Mouse (Mus musculus) splenic B cell, adult 2 months (primary cell): Measurements from ENCODE around the gene Hormad1.

Experiments
- DNase-seq: peaks from one replicate; pipeline ENCODE4 v3.0.0-alpha.2; 2011; ENCODE audit warnings: low read depth, low spot score
- H3K27me3 ChIP-seq: 2 replicates; pipeline ENCODE4 v1.6.1; 2012; ENCODE audit warnings: mild to moderate bottlenecking, low read length, moderate library complexity, mixed read lengths; ENCODE audit not compliant: control insufficient read depth, poor library complexity, insufficient read depth, severe bottlenecking
- H3K36me3 ChIP-seq: 2 replicates; pipeline ENCODE4 v1.6.1; 2012; ENCODE audit warnings: mild to moderate bottlenecking, low read length, moderate library complexity, mixed read lengths; ENCODE audit not compliant: control insufficient read depth, poor library complexity, insufficient read depth, severe bottlenecking

The Hormad1 gene

GRCm38 (mm10) chr3:95559437-95559836 is at the start of gene Hormad1:
Hormad1 (plus strand) TSS chr3:95559677.
- DNase-seq = no peak
- no peaks in the 10 kb centered on the region for H3K27me3 ChIP-seq
- peaks cover 8% of the 10 kb centered on the region; the same call in 1 of the 2 replicates for H3K36me3 ChIP-seq

- peak; percentile 63 for DNase-seq
- no peaks in the 10 kb centered on the region for H3K27me3 ChIP-seq
- H3K36me3 ChIP-seq = no peaks in the 10 kb centered on the region
Observed at GRCm38 (mm10) chr3:95511611-95512180, 47.8 kb upstream of the Hormad1 start.

GRCm38 (mm10) chr3:95516614-95517041 is 42.8 kb upstream of the Hormad1 start:
- DNase-seq = no peak
- Histone ChIP-seq H3K36me3 (no peaks in the 10 kb centered on the region), H3K27me3 (no peaks in the 10 kb centered on the region)

GRCm38 (mm10) chr3:95517493-95517898 is 42.0 kb upstream of the Hormad1 start:
- peak; percentile 74 for DNase-seq
- no peaks in the 10 kb centered on the region for H3K36me3 ChIP-seq
- H3K27me3 ChIP-seq = no peaks in the 10 kb centered on the region

- Histone ChIP-seq H3K27me3 (no peaks in the 10 kb centered on the region), H3K36me3 (no peaks in the 10 kb centered on the region)
- no peak for DNase-seq
Observed at GRCm38 (mm10) chr3:95518891-95519290, 40.6 kb upstream of the Hormad1 start.

- Histone ChIP-seq H3K36me3 (no peaks in the 10 kb centered on the region), H3K27me3 (no peaks in the 10 kb centered on the region)
- DNase-seq = no peak
Observed at GRCm38 (mm10) chr3:95519315-95519714, 40.2 kb upstream of the Hormad1 start.

- DNase-seq = no peak
- Histone ChIP-seq H3K27me3 (no peaks in the 10 kb centered on the region), H3K36me3 (no peaks in the 10 kb centered on the region)
Observed at GRCm38 (mm10) chr3:95520100-95520499, 39.4 kb upstream of the Hormad1 start.

- H3K27me3 ChIP-seq = no peaks in the 10 kb centered on the region
- DNase-seq = peak; percentile 75
- no peaks in the 10 kb centered on the region for H3K36me3 ChIP-seq
Observed at GRCm38 (mm10) chr3:95521168-95521567, 38.3 kb upstream of the Hormad1 start.

- DNase-seq = peak; percentile 52
- Histone ChIP-seq H3K27me3 (no peaks in the 10 kb centered on the region), H3K36me3 (no peaks in the 10 kb centered on the region)
Observed at GRCm38 (mm10) chr3:95523662-95524061, 35.8 kb upstream of the Hormad1 start.

GRCm38 (mm10) chr3:95524673-95525072 is 34.8 kb upstream of the Hormad1 start:
- DNase-seq = no peak
- no peaks in the 10 kb centered on the region for H3K27me3 ChIP-seq

GRCm38 (mm10) chr3:95526111-95526510 is 33.4 kb upstream of the Hormad1 start:
- DNase-seq = no peak
- peaks cover 4% of the 10 kb centered on the region for H3K36me3 ChIP-seq
- no peaks in the 10 kb centered on the region for H3K27me3 ChIP-seq

More at GRCm38 (mm10) chr3:95524673-95525072, 34.8 kb upstream of the Hormad1 start:
- H3K36me3 ChIP-seq = peaks cover 4% of the 10 kb centered on the region

GRCm38 (mm10) chr3:95526622-95527211 is 32.8 kb upstream of the Hormad1 start, which contains the start of gene Ctss:
Ctss (plus strand) TSS chr3:95526786.
- no peaks in the 10 kb centered on the region for H3K27me3 ChIP-seq
- DNase-seq = peak; percentile 81
- peaks cover 4% of the 10 kb centered on the region for H3K36me3 ChIP-seq

GRCm38 (mm10) chr3:95529814-95530213 is 29.7 kb upstream of the Hormad1 start:
- peak; percentile 70 for DNase-seq
- Histone ChIP-seq H3K27me3 (no peaks in the 10 kb centered on the region), H3K36me3 (peaks cover 6% of the 10 kb centered on the region)

GRCm38 (mm10) chr3:95531025-95531424 is 28.5 kb upstream of the Hormad1 start:
- no peak for DNase-seq
- Histone ChIP-seq H3K27me3 (no peaks in the 10 kb centered on the region), H3K36me3 (peaks cover 9% of the 10 kb centered on the region)

GRCm38 (mm10) chr3:95533364-95533763 is 26.1 kb upstream of the Hormad1 start:
- no peak for DNase-seq
- H3K27me3 ChIP-seq = no peaks in the 10 kb centered on the region
- peaks cover 18% of the 10 kb centered on the region for H3K36me3 ChIP-seq
